Mouse (Mus musculus) heart, postnatal 0 days (tissue): ENCODE data around the gene Il25.

ENCODE experiments used
- CTCF ChIP-seq: IDR thresholded peaks from 2 replicates; pipeline ENCODE4 v1.5.1; 2016; ENCODE audit warnings: antibody characterized with exemption, control low read depth, low read depth
- EP300 ChIP-seq: IDR thresholded peaks from 2 replicates; pipeline ENCODE4 v1.6.1; 2016; ENCODE audit warnings: antibody characterized with exemption, low read depth

DNA sequence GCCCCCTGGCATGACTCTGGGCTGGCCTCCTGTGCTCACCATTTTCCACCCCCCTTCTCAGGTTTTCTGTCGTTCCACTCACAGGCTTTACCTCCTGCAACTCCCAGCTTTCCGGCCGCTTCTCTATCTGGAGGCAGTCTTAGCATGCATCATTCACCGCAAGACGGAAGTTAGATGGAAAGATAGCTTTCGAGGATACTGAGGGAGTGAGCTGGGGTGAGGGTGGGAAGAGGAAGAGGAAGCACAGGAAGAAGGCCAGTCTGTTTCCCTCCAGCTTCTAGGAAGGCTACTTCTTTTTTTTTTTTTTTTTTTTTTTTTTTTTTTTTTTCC is 4.3 kb downstream of the Il25 start:
- no peak for TF ChIP-seq CTCF
- TF ChIP-seq EP300 = no peak
